In genomic region chr5:113491552-113491951, GRCm38 (mm10) we compare ENCODE assay signal across 10 mouse cellular contexts. TPM values are rescaled to one million over a fixed set of nuclear protein-coding genes. Genes with fewer than 3 reads are reported as not detected.
DNase-seq lines count a peak whose midpoint lies in the region; ATAC-seq and TF ChIP-seq lines count a peak whose summit lies in the region.
"Had no signal": no experiment of that assay in that cellular context is flagged by ENCODE, and none has a peak within 500 bp of the region (broad histone marks: within the 10 kb centered on the region; RNA-seq: fewer than 3 reads in every experiment).

No protein-coding gene starts in this region.

- peak; percentile 72 to 73 for DNase-seq in cerebellum, adult 2 months
- DNase-seq in cerebellum, adult 8-10 months, result no peak
- no peak for DNase-seq in neural tube, embryonic 11.5 days (ENCODE audit: low spot score)
- DNase-seq in neural tube, embryonic 10.5 days (ENCODE audit: extremely low spot score, low spot score), result no peak
- DNase-seq in limb, embryonic 14.5 days (ENCODE audit: low spot score), result no peak
- DNase-seq in retina, embryonic 14.5 days (ENCODE audit: low spot score), result no peak
- no peak for DNase-seq in thymus, adult 18-20 months
- DNase-seq in layer of hippocampus, postnatal 10 days (ENCODE audit: low spot score in 2 of 2), result no peak
- DNase-seq: kidney, adult 2 months; spleen, adult 18-20 months had no signal

- H3K4me3 ChIP-seq in cerebellum, adult 2 months (replicated peaks; ENCODE audit: insufficient read depth, low read depth, low read length), result peak overlapping the region; percentile 90
- H3K4me3 ChIP-seq in neural tube, embryonic 11.5 days (ENCODE audit: low read depth, low read length), result peak overlapping the region; percentile 54
- H3K4me3 ChIP-seq in limb, embryonic 14.5 days (replicated peaks; ENCODE audit: low read length), result peak overlapping the region; percentile 48

- TF ChIP-seq CTCF in cerebellum, adult 2 months (IDR thresholded peaks at IDR 0.05; ENCODE audit: borderline replicate concordance, insufficient read depth, low read depth, low read length), result no peak

- H3K9ac ChIP-seq in neural tube, embryonic 11.5 days (ENCODE audit: low read length), result peak overlapping the region; percentile 86
- peak overlapping the region; percentile 74 for H3K9ac ChIP-seq in limb, embryonic 14.5 days (ENCODE audit: low read depth, low read length, severe bottlenecking)

- ATAC-seq in neural tube, embryonic 11.5 days (ENCODE audit: insufficient read depth, low FRiP score, low TSS enrichment), result no peak
- no peak for ATAC-seq in limb, embryonic 14.5 days (ENCODE audit: low FRiP score, low read depth)

- 9% methylated on average over 4 of the region's 4 CpGs for WGBS in cerebellum, adult 2 months
- WGBS in neural tube, embryonic 11.5 days, result 64% methylated on average over 4 of the region's 4 CpGs
- WGBS in limb, embryonic 14.5 days, result 58% methylated on average over 4 of the region's 4 CpGs

- no peaks in the 10 kb centered on the region for H3K27me3 ChIP-seq in cerebellum, adult 2 months (ENCODE audit: control insufficient read depth, insufficient read depth, low read length)
- 0 out of 2 replicates have a peak, but pooled peaks cover 2% of the 10 kb centered on the region for H3K27me3 ChIP-seq in neural tube, embryonic 11.5 days (ENCODE audit: control insufficient read depth, insufficient read depth, low read length)
- peaks cover 7% of the 10 kb centered on the region; the same call in 1 of the 2 replicates for H3K27me3 ChIP-seq in limb, embryonic 14.5 days (ENCODE audit: control insufficient read depth, insufficient read depth, low read length)

- H3K9me3 ChIP-seq in neural tube, embryonic 11.5 days (ENCODE audit: control insufficient read depth, low read length), result no peaks in the 10 kb centered on the region
- no peaks in the 10 kb centered on the region for H3K9me3 ChIP-seq in limb, embryonic 14.5 days (ENCODE audit: control insufficient read depth, low read length)

- H3K4me1 ChIP-seq in cerebellum, adult 2 months (ENCODE audit: control insufficient read depth, insufficient read depth, low read length), result peaks cover 15% of the 10 kb centered on the region; the same call in 1 of the 2 replicates
- H3K4me1 ChIP-seq in neural tube, embryonic 11.5 days (ENCODE audit: control insufficient read depth, insufficient read depth, low read length), result peaks cover 20% of the 10 kb centered on the region
- peaks cover 8% of the 10 kb centered on the region for H3K4me1 ChIP-seq in limb, embryonic 14.5 days (ENCODE audit: control insufficient read depth, insufficient read depth, low read length)

- H3K4me2 ChIP-seq in neural tube, embryonic 11.5 days (ENCODE audit: low read depth), result peak overlapping the region; percentile 93
- H3K4me2 ChIP-seq in limb, embryonic 14.5 days (replicated peaks; ENCODE audit: low read depth, low read length, severe bottlenecking), result peak overlapping the region; percentile 76

- TF ChIP-seq POLR2A in cerebellum, adult 2 months (IDR thresholded peaks at IDR 0.05; ENCODE audit: borderline replicate concordance, insufficient read depth, low read length), result peak; percentile 36; the same call in 1 of the 2 replicates
- TF ChIP-seq POLR2A in limb, embryonic 14.5 days (IDR thresholded peaks at IDR 0.05; ENCODE audit: borderline replicate concordance, extremely low read depth, insufficient read depth, insufficient read length), result no peak

- peak overlapping the region; percentile 100 for H3K27ac ChIP-seq in cerebellum, adult 2 months (ENCODE audit: insufficient read depth, low read length)
- H3K27ac ChIP-seq in neural tube, embryonic 11.5 days (ENCODE audit: low read depth, low read length), result no peak overlapping the region
- H3K27ac ChIP-seq in limb, embryonic 14.5 days (replicated peaks; ENCODE audit: low read depth, low read length), result no peak overlapping the region

- no peaks in the 10 kb centered on the region for H3K36me3 ChIP-seq in neural tube, embryonic 11.5 days (ENCODE audit: control insufficient read depth, insufficient read depth, low read length)
- no peaks in the 10 kb centered on the region for H3K36me3 ChIP-seq in limb, embryonic 14.5 days (ENCODE audit: control insufficient read depth, insufficient read depth, low read length)

RNA-seq across cellular contexts. Expression of gene Wscd2, which starts 1.4 kb away (rescaled TPM):
- polyA plus RNA-seq in cerebellum, adult 2 months (2012; rRNA removed), result 113 and 136 TPM in 2 replicates
- 10.2 and 11.3 TPM in 2 replicates for polyA plus RNA-seq in neural tube, embryonic 11.5 days (2014; fragmentation: Nextera tagmentation; extraction: Ambion mirVana)
- polyA plus RNA-seq in limb, embryonic 14.5 days (2012; rRNA removed), result 12.5 and 15.4 TPM in 2 replicates
- 8.4 and 8.9 TPM in 2 replicates for polyA plus RNA-seq in limb, embryonic 14.5 days (2014; fragmentation: Nextera tagmentation; extraction: Ambion mirVana)
- 10 to 100 TPM; 58.0 to 63.4 TPM for total RNA-seq in layer of hippocampus, postnatal 10 days (2021)

Comparison
In these comparisons a context has a peak if more than half of its experiments do, and no peak if none do; other contexts are left out.
1. DNase-seq: peak in cerebellum, adult 2 months (2 of 2); none in cerebellum, adult 8-10 months (single experiment), neural tube, embryonic 11.5 days (single experiment), neural tube, embryonic 10.5 days (single experiment), limb, embryonic 14.5 days (single experiment), retina, embryonic 14.5 days (single experiment), thymus, adult 18-20 months (0 of 2) and layer of hippocampus, postnatal 10 days (0 of 2).
2. Peak in every context shown above with its lines, with median percentiles within 50 percentile points of each other: H3K4me3 ChIP-seq.